Mouse (Mus musculus): ENCODE data around the gene Prkab2. TPM values are rescaled to one million over a fixed set of nuclear protein-coding genes. Genes with fewer than 3 reads are reported as not detected.

Gene Prkab2
- polyA plus RNA-seq, 1 experiment, result 21.2 TPM

GRCm38 (mm10) chr3:97615933-97616332, 42.1 kb upstream of the Prkab2 start:
- H3K27me3 ChIP-seq (ENCODE audit: control insufficient read depth, insufficient read depth, low read length, poor library complexity, severe bottlenecking), result no peaks in the 10 kb centered on the region
- H3K27ac ChIP-seq (ENCODE audit: insufficient read depth, low read length), result no peak overlapping the region
- no peaks in the 10 kb centered on the region for H3K36me3 ChIP-seq (ENCODE audit: control insufficient read depth, insufficient read depth, low read length, poor library complexity, severe bottlenecking)
- H3K9ac ChIP-seq (ENCODE audit: low read depth, poor library complexity, severe bottlenecking), result no peak overlapping the region
- no peaks in the 10 kb centered on the region for H3K4me1 ChIP-seq (ENCODE audit: control insufficient read depth, insufficient read depth, low read length)
- H3K9me3 ChIP-seq (replicated peaks; ENCODE audit: control insufficient read depth, insufficient read depth, low read length, poor library complexity, severe bottlenecking), result no peaks in the 10 kb centered on the region
- no peak for TF ChIP-seq EP300 (IDR thresholded peaks at IDR 0.05; ENCODE audit: insufficient read depth, low read depth, low read length)
- no peak for TF ChIP-seq CTCF (IDR thresholded peaks at IDR 0.05; ENCODE audit: low read depth, low read length)
- no peak for TF ChIP-seq POLR2A (IDR thresholded peaks at IDR 0.05; ENCODE audit: insufficient read depth, low read length)
- H3K4me3 ChIP-seq (ENCODE audit: low read depth, low read length), result no peak overlapping the region

GRCm38 (mm10) chr3:97617091-97617825, 40.7 kb upstream of the Prkab2 start:
- Histone ChIP-seq H3K36me3 (ENCODE audit: control insufficient read depth, insufficient read depth, low read length, poor library complexity, severe bottlenecking) (no peaks in the 10 kb centered on the region), H3K9me3 (replicated peaks; ENCODE audit: control insufficient read depth, insufficient read depth, low read length, poor library complexity, severe bottlenecking) (no peaks in the 10 kb centered on the region), H3K27me3 (ENCODE audit: control insufficient read depth, insufficient read depth, low read length, poor library complexity, severe bottlenecking) (no peaks in the 10 kb centered on the region), H3K9ac (ENCODE audit: low read depth, poor library complexity, severe bottlenecking) (no peak overlapping the region), H3K4me3 (ENCODE audit: low read depth, low read length) (no peak overlapping the region), H3K27ac (ENCODE audit: insufficient read depth, low read length) (no peak overlapping the region), H3K4me1 (ENCODE audit: control insufficient read depth, insufficient read depth, low read length) (no peaks in the 10 kb centered on the region)
- TF ChIP-seq POLR2A (IDR thresholded peaks at IDR 0.05; ENCODE audit: insufficient read depth, low read length), result no peak
- no peak for TF ChIP-seq CTCF (IDR thresholded peaks at IDR 0.05; ENCODE audit: low read depth, low read length)
- no peak for TF ChIP-seq EP300 (IDR thresholded peaks at IDR 0.05; ENCODE audit: insufficient read depth, low read depth, low read length)

DNA sequence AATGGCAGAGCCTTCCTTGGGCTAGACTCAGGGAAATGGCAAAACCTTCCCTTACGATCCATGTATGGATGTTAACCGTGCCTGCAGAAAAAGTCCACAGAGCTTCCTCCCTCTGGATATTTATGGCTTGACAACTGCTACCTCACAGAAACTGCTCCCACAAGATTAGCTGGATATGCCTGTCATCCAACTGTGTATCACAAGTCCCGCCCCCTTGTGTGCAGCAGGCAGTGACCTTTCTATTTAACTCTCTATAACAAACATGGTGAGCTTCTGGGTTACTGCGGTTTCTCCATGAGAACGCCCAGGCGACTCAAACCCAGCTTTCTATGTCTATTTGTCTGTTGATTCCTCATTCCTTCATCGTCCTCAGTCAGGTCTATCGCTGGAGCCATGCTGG, 40.1 kb upstream of the Prkab2 start:
- Histone ChIP-seq H3K9ac (ENCODE audit: low read depth, poor library complexity, severe bottlenecking) (no peak overlapping the region), H3K27ac (ENCODE audit: insufficient read depth, low read length) (no peak overlapping the region), H3K4me3 (ENCODE audit: low read depth, low read length) (no peak overlapping the region), H3K9me3 (replicated peaks; ENCODE audit: control insufficient read depth, insufficient read depth, low read length, poor library complexity, severe bottlenecking) (no peaks in the 10 kb centered on the region), H3K4me1 (ENCODE audit: control insufficient read depth, insufficient read depth, low read length) (no peaks in the 10 kb centered on the region), H3K36me3 (ENCODE audit: control insufficient read depth, insufficient read depth, low read length, poor library complexity, severe bottlenecking) (no peaks in the 10 kb centered on the region), H3K27me3 (ENCODE audit: control insufficient read depth, insufficient read depth, low read length, poor library complexity, severe bottlenecking) (no peaks in the 10 kb centered on the region)
- no peak for TF ChIP-seq CTCF (IDR thresholded peaks at IDR 0.05; ENCODE audit: low read depth, low read length)
- no peak for TF ChIP-seq POLR2A (IDR thresholded peaks at IDR 0.05; ENCODE audit: insufficient read depth, low read length)
- TF ChIP-seq EP300 (IDR thresholded peaks at IDR 0.05; ENCODE audit: insufficient read depth, low read depth, low read length), result no peak

DNA sequence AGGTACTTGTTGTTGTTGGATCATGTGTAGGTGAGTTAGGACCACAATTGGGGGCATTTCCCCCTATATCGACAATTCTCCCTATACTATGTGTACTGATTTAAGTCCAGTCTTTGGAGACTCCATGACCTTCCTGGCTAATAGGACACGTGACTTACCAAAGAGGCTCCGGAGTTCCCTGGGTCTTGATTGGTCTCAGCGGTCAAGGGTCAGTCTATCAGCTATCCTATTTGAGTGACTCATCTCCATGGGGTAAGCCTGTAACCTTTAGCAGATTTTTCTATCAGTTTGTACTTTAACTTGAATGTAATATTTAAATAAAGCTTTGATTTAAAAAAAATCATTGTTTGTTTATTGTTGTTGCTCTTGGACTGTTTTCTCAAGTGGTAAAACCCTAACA, 37.3 kb upstream of the Prkab2 start:
- no peak overlapping the region for H3K4me3 ChIP-seq (ENCODE audit: low read depth, low read length)
- no peak overlapping the region for H3K9ac ChIP-seq (ENCODE audit: low read depth, poor library complexity, severe bottlenecking)
- H3K9me3 ChIP-seq (replicated peaks; ENCODE audit: control insufficient read depth, insufficient read depth, low read length, poor library complexity, severe bottlenecking), result no peaks in the 10 kb centered on the region
- no peaks in the 10 kb centered on the region for H3K36me3 ChIP-seq (ENCODE audit: control insufficient read depth, insufficient read depth, low read length, poor library complexity, severe bottlenecking)
- TF ChIP-seq EP300 (IDR thresholded peaks at IDR 0.05; ENCODE audit: insufficient read depth, low read depth, low read length) (no peak), POLR2A (IDR thresholded peaks at IDR 0.05; ENCODE audit: insufficient read depth, low read length) (no peak), CTCF (IDR thresholded peaks at IDR 0.05; ENCODE audit: low read depth, low read length) (no peak)
- H3K27me3 ChIP-seq (ENCODE audit: control insufficient read depth, insufficient read depth, low read length, poor library complexity, severe bottlenecking), result no peaks in the 10 kb centered on the region
- no peak overlapping the region for H3K27ac ChIP-seq (ENCODE audit: insufficient read depth, low read length)
- H3K4me1 ChIP-seq (ENCODE audit: control insufficient read depth, insufficient read depth, low read length), result no peaks in the 10 kb centered on the region

- Histone ChIP-seq H3K4me1 (ENCODE audit: control insufficient read depth, insufficient read depth, low read length) (no peaks in the 10 kb centered on the region), H3K9me3 (replicated peaks; ENCODE audit: control insufficient read depth, insufficient read depth, low read length, poor library complexity, severe bottlenecking) (no peaks in the 10 kb centered on the region), H3K36me3 (ENCODE audit: control insufficient read depth, insufficient read depth, low read length, poor library complexity, severe bottlenecking) (no peaks in the 10 kb centered on the region), H3K27me3 (ENCODE audit: control insufficient read depth, insufficient read depth, low read length, poor library complexity, severe bottlenecking) (no peaks in the 10 kb centered on the region), H3K4me3 (ENCODE audit: low read depth, low read length) (no peak overlapping the region), H3K9ac (ENCODE audit: low read depth, poor library complexity, severe bottlenecking) (no peak overlapping the region), H3K27ac (ENCODE audit: insufficient read depth, low read length) (no peak overlapping the region)
- TF ChIP-seq EP300 (IDR thresholded peaks at IDR 0.05; ENCODE audit: insufficient read depth, low read depth, low read length), result no peak
Measured at GRCm38 (mm10) chr3:97624611-97625010, 33.4 kb upstream of the Prkab2 start.

DNA sequence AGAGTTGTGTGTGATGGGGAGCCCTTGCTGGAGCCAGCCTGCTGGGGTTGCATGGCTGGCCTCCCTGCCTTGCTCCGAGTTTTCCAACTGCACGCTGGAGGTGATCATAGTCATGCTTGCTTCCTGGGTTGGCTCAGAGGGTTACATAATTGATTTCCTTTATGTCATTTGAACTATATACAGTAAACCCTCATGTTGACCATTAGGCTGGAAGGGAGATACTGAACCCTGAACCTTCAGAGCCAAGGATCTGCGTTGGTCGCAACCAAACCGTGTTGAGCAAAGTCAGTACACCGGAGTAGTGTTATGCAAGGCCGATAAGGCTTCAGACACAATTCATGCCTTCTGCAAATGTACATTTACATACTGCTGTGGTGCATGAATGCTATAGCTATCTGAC, 30.1 kb upstream of the Prkab2 start:
- Histone ChIP-seq H3K27me3 (ENCODE audit: control insufficient read depth, insufficient read depth, low read length, poor library complexity, severe bottlenecking) (no peaks in the 10 kb centered on the region), H3K27ac (ENCODE audit: insufficient read depth, low read length) (no peak overlapping the region), H3K4me3 (ENCODE audit: low read depth, low read length) (no peak overlapping the region), H3K9ac (ENCODE audit: low read depth, poor library complexity, severe bottlenecking) (no peak overlapping the region; the same call in 1 of the 2 replicates), H3K4me1 (ENCODE audit: control insufficient read depth, insufficient read depth, low read length) (no peaks in the 10 kb centered on the region), H3K36me3 (ENCODE audit: control insufficient read depth, insufficient read depth, low read length, poor library complexity, severe bottlenecking) (no peaks in the 10 kb centered on the region), H3K9me3 (replicated peaks; ENCODE audit: control insufficient read depth, insufficient read depth, low read length, poor library complexity, severe bottlenecking) (no peaks in the 10 kb centered on the region)
- no peak for TF ChIP-seq POLR2A (IDR thresholded peaks at IDR 0.05; ENCODE audit: insufficient read depth, low read length)
- TF ChIP-seq EP300 (IDR thresholded peaks at IDR 0.05; ENCODE audit: insufficient read depth, low read depth, low read length), result no peak
- TF ChIP-seq CTCF (IDR thresholded peaks at IDR 0.05; ENCODE audit: low read depth, low read length), result no peak

All from ES-Bruce4 (cell line).